Mouse (Mus musculus): Measurements from ENCODE around the gene Phlpp1. TPM values are rescaled to one million over a fixed set of nuclear protein-coding genes. Genes with fewer than 3 reads are reported as not detected.

The Phlpp1 gene
- polyA plus RNA-seq, 1 experiment from 2014 or later = 2.0 TPM

DNA sequence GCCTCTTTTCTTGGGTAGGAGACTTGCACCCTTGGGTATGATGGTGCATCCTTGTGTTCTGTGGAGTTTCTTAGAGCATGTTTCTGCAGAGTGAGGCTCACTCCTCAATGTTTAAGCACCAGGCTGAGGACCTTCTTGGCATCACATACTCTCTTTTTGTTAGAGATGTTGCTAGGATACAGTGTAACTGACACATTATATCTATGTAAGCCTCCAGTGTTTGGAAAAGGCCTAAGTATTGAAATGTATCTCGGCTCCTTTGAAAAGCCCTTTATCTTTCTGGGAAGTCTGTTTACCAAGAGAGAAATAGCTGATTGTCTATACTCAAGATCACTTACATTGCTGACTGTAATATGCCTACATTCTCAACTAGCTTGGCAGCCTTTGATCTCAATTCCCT is 208.9 kb downstream of the Phlpp1 start:
- H3K36me3 ChIP-seq = no peaks in the 10 kb centered on the region
- no peak overlapping the region for H3K9ac ChIP-seq
- 64% methylated on average over 1 of the region's 1 CpGs for WGBS (ENCODE audit: insufficient replicate concordance)
- no peak for ATAC-seq
- H3K4me2 ChIP-seq = no peak overlapping the region
- H3K27me3 ChIP-seq (replicated peaks) = no peaks in the 10 kb centered on the region
- no peaks in the 10 kb centered on the region for H3K9me3 ChIP-seq (replicated peaks)
- H3K4me3 ChIP-seq = no peak overlapping the region
- no peak overlapping the region for H3K27ac ChIP-seq
- no peaks in the 10 kb centered on the region for H3K4me1 ChIP-seq

- Histone ChIP-seq H3K4me3 (no peak overlapping the region), H3K36me3 (no peaks in the 10 kb centered on the region), H3K27me3 (replicated peaks) (no peaks in the 10 kb centered on the region), H3K4me2 (no peak overlapping the region), H3K9me3 (replicated peaks) (no peaks in the 10 kb centered on the region), H3K9ac (no peak overlapping the region), H3K4me1 (no peaks in the 10 kb centered on the region), H3K27ac (no peak overlapping the region)
- no peak for ATAC-seq
- 63% methylated on average over 5 of the region's 5 CpGs for WGBS (ENCODE audit: insufficient replicate concordance)
Observed at GRCm38 (mm10) chr1:106386542-106386941, 215.0 kb downstream of the Phlpp1 start.

DNA sequence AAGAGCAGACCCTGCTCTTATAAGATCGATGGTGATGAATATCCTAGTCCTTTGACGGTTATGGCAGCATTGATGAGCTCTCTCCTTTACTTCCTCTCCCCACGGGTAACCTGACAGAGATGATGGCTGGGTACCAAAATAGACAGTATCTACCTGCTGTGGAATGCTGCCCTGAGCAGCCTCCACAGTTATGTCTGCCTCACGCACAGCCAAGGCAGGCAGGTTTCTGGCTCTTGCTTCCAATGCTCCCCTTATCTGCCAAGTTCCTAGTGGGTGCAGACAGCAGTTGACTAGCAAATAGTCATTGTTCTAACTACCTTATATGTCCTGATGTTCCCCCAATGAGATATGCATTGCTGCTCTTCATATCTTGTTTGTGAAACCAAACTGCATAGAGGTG is 215.7 kb downstream of the Phlpp1 start:
- no peaks in the 10 kb centered on the region for H3K27me3 ChIP-seq (replicated peaks)
- H3K27ac ChIP-seq = no peak overlapping the region
- no peak overlapping the region for H3K9ac ChIP-seq
- no peak for ATAC-seq
- no peaks in the 10 kb centered on the region for H3K9me3 ChIP-seq (replicated peaks)
- 74% methylated on average over 4 of the region's 4 CpGs for WGBS (ENCODE audit: insufficient replicate concordance)
- no peak overlapping the region for H3K4me3 ChIP-seq
- H3K4me1 ChIP-seq = no peaks in the 10 kb centered on the region
- peaks cover 3% of the 10 kb centered on the region for H3K36me3 ChIP-seq
- no peak overlapping the region for H3K4me2 ChIP-seq

DNA sequence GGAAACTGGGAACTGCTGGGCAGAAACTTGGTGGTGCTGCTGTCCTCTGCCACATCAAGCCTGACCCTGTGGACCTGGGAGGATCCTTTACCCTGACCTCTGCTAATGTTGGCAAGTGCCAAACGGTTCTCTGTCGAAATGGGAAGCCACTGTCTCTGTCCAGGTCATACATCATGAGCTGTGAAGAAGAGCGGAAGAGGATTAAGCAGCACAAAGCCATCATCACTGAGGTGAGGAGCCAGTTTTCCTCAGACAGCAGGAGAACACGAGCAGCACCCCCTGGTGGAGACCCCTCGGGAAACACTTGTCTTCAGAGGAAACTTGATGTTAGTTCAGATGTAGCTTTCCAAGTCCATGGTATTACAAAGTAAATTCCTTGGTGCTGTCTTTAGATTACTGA is 218.1 kb downstream of the Phlpp1 start:
- H3K4me3 ChIP-seq = no peak overlapping the region
- ATAC-seq = no peak; the same call in 1 of the 2 replicates
- no peak overlapping the region for H3K27ac ChIP-seq
- H3K9me3 ChIP-seq (replicated peaks) = no peaks in the 10 kb centered on the region
- H3K4me2 ChIP-seq = no peak overlapping the region
- WGBS (ENCODE audit: insufficient replicate concordance) = 15% methylated on average over 5 of the region's 5 CpGs
- peaks cover 13% of the 10 kb centered on the region for H3K36me3 ChIP-seq
- no peak overlapping the region for H3K9ac ChIP-seq
- H3K4me1 ChIP-seq = no peaks in the 10 kb centered on the region
- H3K27me3 ChIP-seq (replicated peaks) = no peaks in the 10 kb centered on the region

DNA sequence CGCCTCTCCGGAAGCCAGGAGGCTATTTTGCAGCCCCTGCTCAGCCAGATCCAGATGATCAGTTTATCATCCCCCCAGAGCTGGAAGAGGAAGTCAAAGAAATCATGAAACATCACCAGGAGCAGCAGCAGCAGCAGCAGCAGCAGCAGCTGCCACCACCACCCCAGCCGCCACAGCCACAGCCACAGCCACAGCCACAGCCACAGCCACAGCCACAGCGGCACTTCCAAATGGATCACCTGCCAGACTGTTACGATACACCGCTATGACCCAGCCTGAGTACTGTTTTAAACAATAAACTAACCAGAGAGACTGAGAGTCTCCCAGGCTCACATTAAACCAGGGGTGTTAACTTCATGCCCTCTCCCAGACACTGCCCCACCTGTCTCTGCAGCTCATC is 221.5 kb downstream of the Phlpp1 start:
- Histone ChIP-seq H3K27me3 (replicated peaks) (no peaks in the 10 kb centered on the region), H3K36me3 (peaks cover 13% of the 10 kb centered on the region), H3K9me3 (replicated peaks) (no peaks in the 10 kb centered on the region), H3K9ac (no peak overlapping the region), H3K4me3 (no peak overlapping the region), H3K27ac (no peak overlapping the region), H3K4me2 (no peak overlapping the region), H3K4me1 (no peaks in the 10 kb centered on the region)
- 82% methylated on average over 6 of the region's 6 CpGs for WGBS (ENCODE audit: insufficient replicate concordance)
- no peak for ATAC-seq

DNA sequence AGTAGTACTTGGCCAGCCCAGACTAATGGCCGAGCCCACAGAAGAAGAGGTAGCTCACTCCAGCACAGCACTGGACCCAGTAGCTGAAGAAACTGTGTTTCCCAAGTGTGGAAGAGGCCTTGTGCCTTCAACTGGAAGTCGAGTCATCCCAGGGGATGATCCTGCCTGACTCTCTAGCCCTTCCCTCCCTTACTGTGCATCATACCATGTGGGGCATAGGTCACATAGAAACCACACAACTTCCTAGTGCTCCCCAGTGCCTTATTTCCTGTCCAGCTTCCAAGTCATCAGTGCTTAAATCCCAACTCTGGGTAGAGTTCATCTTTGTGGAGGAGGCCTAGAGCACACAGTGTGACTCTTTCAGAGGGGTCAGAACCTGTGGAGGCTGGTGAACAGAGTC is 223.1 kb downstream of the Phlpp1 start:
- no peaks in the 10 kb centered on the region for H3K9me3 ChIP-seq (replicated peaks)
- peaks cover 13% of the 10 kb centered on the region for H3K36me3 ChIP-seq
- WGBS (ENCODE audit: insufficient replicate concordance) = 55% methylated on average over 2 of the region's 2 CpGs
- H3K4me2 ChIP-seq = no peak overlapping the region
- no peak overlapping the region for H3K9ac ChIP-seq
- no peak for ATAC-seq
- H3K4me1 ChIP-seq = no peaks in the 10 kb centered on the region
- no peaks in the 10 kb centered on the region for H3K27me3 ChIP-seq (replicated peaks)
- H3K4me3 ChIP-seq = no peak overlapping the region
- no peak overlapping the region for H3K27ac ChIP-seq

- WGBS (ENCODE audit: insufficient replicate concordance) = 2% methylated on average over 2 of the region's 2 CpGs
- no peaks in the 10 kb centered on the region for H3K4me1 ChIP-seq
- no peaks in the 10 kb centered on the region for H3K27me3 ChIP-seq (replicated peaks)
- H3K36me3 ChIP-seq = peaks cover 13% of the 10 kb centered on the region
- no peak overlapping the region for H3K4me3 ChIP-seq
- no peaks in the 10 kb centered on the region for H3K9me3 ChIP-seq (replicated peaks)
- H3K9ac ChIP-seq = no peak overlapping the region
- H3K27ac ChIP-seq = no peak overlapping the region
- ATAC-seq = peak; percentile 44; the same call in 1 of the 2 replicates
- no peak overlapping the region for H3K4me2 ChIP-seq
Observed at GRCm38 (mm10) chr1:106395476-106395875, 223.9 kb downstream of the Phlpp1 start.

- ATAC-seq = no peak
- Histone ChIP-seq H3K4me1 (no peaks in the 10 kb centered on the region), H3K4me2 (no peak overlapping the region), H3K27ac (no peak overlapping the region), H3K27me3 (replicated peaks) (no peaks in the 10 kb centered on the region), H3K36me3 (no peaks in the 10 kb centered on the region), H3K4me3 (no peak overlapping the region), H3K9me3 (replicated peaks) (no peaks in the 10 kb centered on the region), H3K9ac (no peak overlapping the region)
- 65% methylated on average over 11 of the region's 11 CpGs for WGBS (ENCODE audit: insufficient replicate concordance)
Observed at GRCm38 (mm10) chr1:106400900-106401634, 229.5 kb downstream of the Phlpp1 start.

GRCm38 (mm10) chr1:106403011-106403501 is 231.5 kb downstream of the Phlpp1 start:
- Histone ChIP-seq H3K27me3 (replicated peaks) (no peaks in the 10 kb centered on the region), H3K27ac (no peak overlapping the region), H3K36me3 (no peaks in the 10 kb centered on the region), H3K9ac (no peak overlapping the region), H3K4me1 (no peaks in the 10 kb centered on the region), H3K4me2 (no peak overlapping the region), H3K4me3 (no peak overlapping the region), H3K9me3 (replicated peaks) (no peaks in the 10 kb centered on the region)
- ATAC-seq = no peak
- 73% methylated on average over 6 of the region's 6 CpGs for WGBS (ENCODE audit: insufficient replicate concordance)

- WGBS (ENCODE audit: insufficient replicate concordance) = 62% methylated on average over 1 of the region's 1 CpGs
- Histone ChIP-seq H3K36me3 (no peaks in the 10 kb centered on the region), H3K4me1 (no peaks in the 10 kb centered on the region), H3K4me2 (no peak overlapping the region), H3K4me3 (no peak overlapping the region), H3K9ac (no peak overlapping the region), H3K27ac (no peak overlapping the region), H3K27me3 (replicated peaks) (no peaks in the 10 kb centered on the region), H3K9me3 (replicated peaks) (no peaks in the 10 kb centered on the region)
- ATAC-seq = no peak
Observed at GRCm38 (mm10) chr1:106406852-106407251, 235.3 kb downstream of the Phlpp1 start.

- WGBS (ENCODE audit: insufficient replicate concordance) = 19% methylated on average over 7 of the region's 7 CpGs
- no peak overlapping the region for H3K4me3 ChIP-seq
Observed at GRCm38 (mm10) chr1:106407963-106408440, 236.4 kb downstream of the Phlpp1 start.

GRCm38 (mm10) chr1:106410858-106411257 is 239.3 kb downstream of the Phlpp1 start:
- H3K36me3 ChIP-seq = no peaks in the 10 kb centered on the region
- 63% methylated on average over 2 of the region's 2 CpGs for WGBS (ENCODE audit: insufficient replicate concordance)
- H3K4me3 ChIP-seq = no peak overlapping the region
- ATAC-seq = no peak
- H3K27ac ChIP-seq = no peak overlapping the region
- no peak overlapping the region for H3K4me2 ChIP-seq
- H3K9me3 ChIP-seq (replicated peaks) = no peaks in the 10 kb centered on the region
- H3K9ac ChIP-seq = no peak overlapping the region
- H3K4me1 ChIP-seq = no peaks in the 10 kb centered on the region
- H3K27me3 ChIP-seq (replicated peaks) = no peaks in the 10 kb centered on the region

More at GRCm38 (mm10) chr1:106407963-106408440, 236.4 kb downstream of the Phlpp1 start:
- Histone ChIP-seq H3K4me1 (no peaks in the 10 kb centered on the region), H3K27me3 (replicated peaks) (no peaks in the 10 kb centered on the region), H3K9ac (no peak overlapping the region), H3K36me3 (no peaks in the 10 kb centered on the region), H3K4me2 (no peak overlapping the region), H3K27ac (no peak overlapping the region), H3K9me3 (replicated peaks) (no peaks in the 10 kb centered on the region)
- no peak for ATAC-seq
